Mouse (Mus musculus) stomach, embryonic 16.5 days (tissue): ENCODE results near the gene Slc35f1. TPM values are rescaled to one million over a fixed set of nuclear protein-coding genes. Genes with fewer than 3 reads are reported as not detected.
A peak's percentile ranks its signal among the peaks of the same experiment; 100 is the strongest.

Experiments
- ATAC-seq: fragments of 200-750 bp; cut with Nextera tagmentation; 2 replicates; pipeline ENCODE4 v1.8.0; 2017; ENCODE audit warnings: moderate number of reproducible peaks, moderate TSS enrichment; ENCODE audit not compliant: insufficient read depth, low FRiP score
- H3K27ac ChIP-seq: fragments of 300-500 bp; sonication (generic); 2 replicates; pipeline ENCODE4 v1.5.1; 2014; ENCODE audit warnings: low read length
- H3K27me3 ChIP-seq: fragments of 300-500 bp; sonication (generic); 2 replicates; pipeline ENCODE4 v1.6.1; 2014; ENCODE audit warnings: low read length, control low read depth, mixed read lengths; ENCODE audit not compliant: control insufficient read depth, insufficient read depth
- H3K36me3 ChIP-seq: fragments of 300-500 bp; sonication (generic); 2 replicates; pipeline ENCODE4 v1.6.1; 2014; ENCODE audit warnings: low read length; ENCODE audit not compliant: control insufficient read depth, insufficient read depth
- H3K4me1 ChIP-seq: fragments of 300-500 bp; sonication (generic); 2 replicates; pipeline ENCODE4 v1.6.1; 2014; ENCODE audit warnings: low read length, control low read depth, mixed read lengths; ENCODE audit not compliant: control insufficient read depth, insufficient read depth
- H3K4me2 ChIP-seq: fragments of 300-500 bp; sonication (generic); 2 replicates; pipeline ENCODE4 v1.6.1; 2014; ENCODE audit warnings: low read depth, low read length, mixed read lengths
- H3K4me3 ChIP-seq: fragments of 300-500 bp; sonication (generic); replicated peaks from 2 replicates; pipeline ENCODE4 v1.5.1; 2014; ENCODE audit warnings: mild to moderate bottlenecking, low read length
- H3K9ac ChIP-seq: fragments of 300-500 bp; sonication (generic); 2 replicates; pipeline ENCODE4 v1.6.1; 2014; ENCODE audit warnings: low read length
- H3K9me3 ChIP-seq: fragments of 300-500 bp; sonication (generic); replicated peaks from 2 replicates; pipeline ENCODE4 v1.6.1; 2016; ENCODE audit warnings: low read length, control low read depth; ENCODE audit not compliant: control insufficient read depth
- WGBS: fragments of 180-500 bp; shearing (Covaris S2); extraction: QIAGEN DNeasy Blood & Tissue Kit; methylation state at CpG from one replicate; pipeline ENCODE4 v1.1.7; 2014; 5-methylcytosine and 5-hydroxymethylcytosine counted together
- polyA plus RNA-seq: library from polyadenylated mRNA; unstranded; fragments of >200 nt; fragmentation: Nextera tagmentation; extraction: Ambion mirVana; gene quantifications from 2 replicates; pipeline ENCODE4 v1.2.1, GENCODE M21; 2015

Slc35f1 gene
- 2.3 and 2.6 TPM in 2 replicates for polyA plus RNA-seq

GRCm38 (mm10) chr10:52690334-52690991, at the start of gene Slc35f1:
Slc35f1 (plus strand) TSS chr10:52690533.
- peak within 1 kb of the TSS; percentile 74 for H3K4me3 ChIP-seq
- H3K27ac ChIP-seq, result no peak within 1 kb of the TSS
- H3K9me3 ChIP-seq, result no peaks in the 10 kb centered on the region
- H3K4me2 ChIP-seq, result peak within 1 kb of the TSS; percentile 89
- ATAC-seq, result peak; percentile 86
- WGBS, result under 1% methylated on average over 53 of the region's 54 CpGs
- H3K27me3 ChIP-seq, result no peaks in the 10 kb centered on the region
- peak within 1 kb of the TSS; percentile 81 for H3K9ac ChIP-seq
- no peaks in the 10 kb centered on the region for H3K36me3 ChIP-seq
- H3K4me1 ChIP-seq, result peaks cover 2% of the 10 kb centered on the region; the same call in 1 of the 2 replicates

DNA sequence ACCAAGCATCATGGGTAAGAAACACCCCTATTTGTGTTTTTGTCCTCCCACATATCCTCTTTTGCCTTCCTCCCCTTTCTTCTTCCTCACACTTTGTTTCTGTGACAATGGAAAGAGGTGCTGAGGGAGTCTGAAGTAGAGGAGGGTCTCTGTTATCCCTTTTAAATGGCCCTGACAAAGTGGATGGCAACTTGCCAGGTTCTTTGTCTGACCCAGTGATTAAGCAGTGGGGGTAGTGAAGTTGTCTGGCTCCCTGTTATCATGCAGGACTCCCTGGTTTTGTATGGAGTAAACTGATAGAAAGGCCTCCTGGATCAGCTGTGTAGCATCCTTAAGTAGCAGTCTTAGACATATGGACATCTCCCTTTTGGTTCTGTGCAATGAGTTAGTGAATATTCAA, 19.1 kb upstream of the Slc35f1 start:
- Histone ChIP-seq H3K4me3 (no peak overlapping the region), H3K4me1 (no peaks in the 10 kb centered on the region), H3K9me3 (no peaks in the 10 kb centered on the region), H3K27ac (no peak overlapping the region), H3K4me2 (no peak overlapping the region), H3K9ac (no peak overlapping the region), H3K36me3 (no peaks in the 10 kb centered on the region), H3K27me3 (no peaks in the 10 kb centered on the region)
- ATAC-seq, result no peak

- H3K4me2 ChIP-seq, result peak overlapping the region; percentile 89
- no peaks in the 10 kb centered on the region for H3K9me3 ChIP-seq
- H3K27me3 ChIP-seq, result no peaks in the 10 kb centered on the region
- no peak overlapping the region for H3K27ac ChIP-seq
- peak overlapping the region; percentile 74 for H3K4me3 ChIP-seq
- 2% methylated on average over 45 of the region's 45 CpGs for WGBS
- H3K4me1 ChIP-seq, result peaks cover 2% of the 10 kb centered on the region; the same call in 1 of the 2 replicates
- ATAC-seq, result peak; percentile 58; the same call in 1 of the 2 replicates
- no peaks in the 10 kb centered on the region for H3K36me3 ChIP-seq
- peak overlapping the region; percentile 81 for H3K9ac ChIP-seq
These were observed 829 bp downstream of the Slc35f1 start for GRCm38 (mm10) chr10:52690992-52691731.

- no peak overlapping the region for H3K27ac ChIP-seq
- peak overlapping the region; percentile 83 for H3K4me2 ChIP-seq
- H3K36me3 ChIP-seq, result no peaks in the 10 kb centered on the region
- no peaks in the 10 kb centered on the region for H3K9me3 ChIP-seq
- peaks cover 4% of the 10 kb centered on the region; the same call in 1 of the 2 replicates for H3K4me1 ChIP-seq
- no peak overlapping the region; the same call in 1 of the 2 replicates for H3K4me3 ChIP-seq
- no peak for ATAC-seq
- H3K9ac ChIP-seq, result no peak overlapping the region
- H3K27me3 ChIP-seq, result no peaks in the 10 kb centered on the region
These were observed 13.4 kb downstream of the Slc35f1 start for GRCm38 (mm10) chr10:52703688-52704087.

- Histone ChIP-seq H3K9me3 (no peaks in the 10 kb centered on the region), H3K4me3 (peak overlapping the region; percentile 41), H3K36me3 (no peaks in the 10 kb centered on the region), H3K27me3 (no peaks in the 10 kb centered on the region), H3K4me2 (peak overlapping the region; percentile 83), H3K9ac (peak overlapping the region; percentile 41), H3K4me1 (peaks cover 4% of the 10 kb centered on the region; the same call in 1 of the 2 replicates), H3K27ac (no peak overlapping the region)
- 2% methylated on average over 31 of the region's 31 CpGs for WGBS
- peak; percentile 62 for ATAC-seq
These were observed 14.0 kb downstream of the Slc35f1 start for GRCm38 (mm10) chr10:52704101-52705051.

DNA sequence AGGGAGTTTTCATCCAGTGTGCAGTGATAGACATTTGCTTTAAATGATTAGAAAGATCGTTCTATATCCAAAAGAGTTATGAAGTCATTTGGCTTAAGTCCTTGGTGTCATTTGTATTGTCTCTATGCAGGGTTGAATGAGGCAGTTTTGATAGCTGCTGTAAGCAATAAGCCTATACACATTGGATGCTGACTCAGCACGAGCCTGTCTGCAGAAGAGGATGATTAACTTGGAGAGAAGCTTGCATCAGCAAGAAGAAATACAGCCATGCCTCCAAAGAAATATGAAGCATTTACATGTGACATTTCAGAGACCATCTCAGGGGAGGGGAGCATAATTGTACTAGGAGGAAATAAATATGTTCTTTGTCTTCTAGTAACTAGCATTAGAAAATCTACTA, 19.1 kb downstream of the Slc35f1 start:
- Histone ChIP-seq H3K27me3 (no peaks in the 10 kb centered on the region), H3K9me3 (no peaks in the 10 kb centered on the region), H3K9ac (no peak overlapping the region), H3K4me3 (no peak overlapping the region), H3K36me3 (no peaks in the 10 kb centered on the region), H3K4me2 (no peak overlapping the region), H3K27ac (no peak overlapping the region), H3K4me1 (peaks cover 4% of the 10 kb centered on the region; the same call in 1 of the 2 replicates)
- ATAC-seq, result no peak
- 63% methylated on average over 2 of the region's 2 CpGs for WGBS

- WGBS, result 79% methylated on average over 4 of the region's 4 CpGs
- Histone ChIP-seq H3K9me3 (no peaks in the 10 kb centered on the region), H3K9ac (no peak overlapping the region), H3K36me3 (no peaks in the 10 kb centered on the region), H3K4me1 (no peaks in the 10 kb centered on the region), H3K27ac (no peak overlapping the region), H3K4me2 (no peak overlapping the region), H3K27me3 (no peaks in the 10 kb centered on the region), H3K4me3 (no peak overlapping the region)
- ATAC-seq, result no peak
These were observed 21.8 kb downstream of the Slc35f1 start for GRCm38 (mm10) chr10:52712166-52712565.

DNA sequence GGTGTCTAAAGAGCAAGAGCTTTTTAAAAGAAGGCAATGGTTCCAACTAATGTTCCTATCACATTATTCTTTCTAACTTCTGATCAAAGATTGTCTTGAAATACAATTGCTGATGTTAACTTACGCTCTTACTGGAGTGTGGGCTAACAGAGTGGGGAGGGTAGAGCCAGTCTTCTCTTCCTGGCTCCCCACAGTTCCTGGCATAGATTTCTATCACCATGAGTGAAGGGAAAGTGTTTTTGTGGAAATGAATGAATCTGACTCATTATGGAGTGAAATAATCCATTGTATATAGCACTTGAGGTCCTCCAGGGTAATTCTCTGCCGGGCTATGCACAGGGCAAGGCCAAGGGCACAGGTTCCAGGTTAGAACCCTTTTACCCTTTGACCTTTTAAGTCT, 24.2 kb downstream of the Slc35f1 start:
- no peaks in the 10 kb centered on the region for H3K36me3 ChIP-seq
- no peak overlapping the region for H3K4me2 ChIP-seq
- H3K9me3 ChIP-seq, result no peaks in the 10 kb centered on the region
- H3K9ac ChIP-seq, result no peak overlapping the region
- no peaks in the 10 kb centered on the region for H3K27me3 ChIP-seq
- no peak overlapping the region for H3K27ac ChIP-seq
- ATAC-seq, result no peak
- no peak overlapping the region for H3K4me3 ChIP-seq
- H3K4me1 ChIP-seq, result no peaks in the 10 kb centered on the region
- WGBS, result 74% methylated on average over 2 of the region's 2 CpGs
